Mouse (Mus musculus): ENCODE results near the gene Usp12.

DNA sequence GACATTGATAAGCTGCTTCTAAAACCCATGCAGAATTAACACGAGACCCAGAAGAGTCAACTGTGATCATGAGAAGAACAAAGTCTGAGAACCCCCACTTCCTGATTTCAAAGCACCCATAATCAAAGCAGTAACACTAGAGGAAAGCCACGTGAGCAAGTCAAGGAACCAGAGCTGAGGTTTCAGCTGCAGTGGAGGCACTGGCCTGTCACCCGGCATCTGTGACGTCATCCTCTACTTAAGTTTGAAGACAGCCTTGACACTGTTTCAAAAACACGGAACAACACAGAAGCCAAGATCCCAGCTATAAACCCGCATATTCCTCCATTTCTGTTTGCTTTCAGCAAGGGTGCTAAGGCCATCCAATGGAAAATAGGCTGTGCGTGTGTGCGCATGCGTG, 13.1 kb downstream of the Usp12 start:
- TF ChIP-seq CTCF (conservative IDR thresholded peaks at IDR 0.05; ENCODE audit: low read length) (no peak), POU5F1 (IDR thresholded peaks at IDR 0.05; ENCODE audit: borderline replicate concordance, low read length) (no peak)
